Mouse (Mus musculus): Measurements from ENCODE around the gene Plcb1. TPM values are rescaled to one million over a fixed set of nuclear protein-coding genes. Genes with fewer than 3 reads are reported as not detected.

The Plcb1 gene
- total and polyA plus RNA-seq, 3 experiments: 0.78 to 4.2 (median 3.9) TPM

DNA sequence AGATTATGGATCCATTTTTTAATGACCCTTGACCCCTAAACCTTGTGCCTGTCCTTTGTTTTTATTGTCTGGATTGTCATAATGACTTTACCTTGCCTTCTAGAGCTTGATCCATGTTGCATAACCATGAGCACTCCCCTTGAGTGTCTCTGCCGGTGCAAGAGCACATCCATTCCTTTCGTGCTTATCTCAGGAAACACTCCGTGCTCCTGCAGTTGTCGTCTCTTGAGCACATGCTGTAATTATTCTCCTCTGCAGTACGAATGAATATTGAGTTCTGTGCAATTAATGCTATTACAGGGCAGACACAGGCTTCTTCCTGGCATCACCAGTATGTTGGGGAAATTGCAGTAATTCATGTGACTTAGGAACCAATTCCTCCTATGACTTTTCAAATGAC, 166.2 kb downstream of the Plcb1 start:
- H3K9ac ChIP-seq (ENCODE audit: low read depth, low read length): no peak overlapping the region
- H3K79me2 ChIP-seq (replicated peaks; ENCODE audit: control insufficient read depth, insufficient read depth, low read length): no peaks in the 10 kb centered on the region
- WGBS: 14% methylated on average over 5 of the region's 5 CpGs
- no peaks in the 10 kb centered on the region; the same call in 1 of the 2 replicates for H3K36me3 ChIP-seq (ENCODE audit: control insufficient read depth, insufficient read depth, low read length)
- peak in 1 of 2 experiments; percentile 26 for DNase-seq
- intact Hi-C loops (cut with DNase I): loop anchor here (5.0 kb wide), 1 partner anchor 95 kb away; no protein-coding TSS in a partner anchor
- H3K27me3 ChIP-seq (ENCODE audit: control insufficient read depth, insufficient read depth, low read length): no peaks in the 10 kb centered on the region
- TF ChIP-seq CTCF (IDR thresholded peaks at IDR 0.05) (no peak), POLR2A (IDR thresholded peaks at IDR 0.05; ENCODE audit: insufficient read depth, low read depth, low read length) (peak; percentile 55; the same call in 1 of the 2 replicates), EP300 (IDR thresholded peaks at IDR 0.05; ENCODE audit: insufficient read depth, low read depth, low read length) (peak; percentile 91)
- H3K27ac ChIP-seq: peak overlapping the region; percentile 16; the same call in 1 of the 2 replicates
- peaks cover 5% of the 10 kb centered on the region for H3K4me1 ChIP-seq (ENCODE audit: control insufficient read depth, insufficient read depth, low read length)
- no peak overlapping the region for H3K4me3 ChIP-seq

DNA sequence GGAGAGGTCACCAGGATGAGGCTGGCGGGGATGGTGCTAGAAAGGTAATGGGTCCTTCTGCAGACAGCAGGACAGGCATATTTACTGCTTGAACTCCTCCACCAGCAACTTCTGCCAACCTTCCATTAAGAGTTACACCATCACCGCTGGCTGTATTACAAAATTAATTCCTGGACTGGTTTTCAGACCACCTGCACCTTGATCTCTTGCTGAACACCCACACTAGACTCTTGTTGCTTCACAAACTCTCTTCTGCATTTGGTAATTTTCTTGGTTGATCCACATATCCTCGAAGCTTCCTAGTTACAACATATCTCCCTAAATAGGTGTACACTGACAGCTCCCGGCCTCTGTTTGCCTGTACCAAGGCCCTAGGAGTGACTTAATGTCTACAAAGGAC, 170.6 kb downstream of the Plcb1 start:
- peaks cover 5% of the 10 kb centered on the region for H3K4me1 ChIP-seq (ENCODE audit: control insufficient read depth, insufficient read depth, low read length)
- H3K4me3 ChIP-seq: no peak overlapping the region
- H3K27ac ChIP-seq: no peak overlapping the region
- H3K36me3 ChIP-seq (ENCODE audit: control insufficient read depth, insufficient read depth, low read length): no peaks in the 10 kb centered on the region; the same call in 1 of the 2 replicates
- H3K79me2 ChIP-seq (replicated peaks; ENCODE audit: control insufficient read depth, insufficient read depth, low read length): no peaks in the 10 kb centered on the region
- TF ChIP-seq POLR2A (IDR thresholded peaks at IDR 0.05; ENCODE audit: insufficient read depth, low read depth, low read length) (no peak), EP300 (IDR thresholded peaks at IDR 0.05; ENCODE audit: insufficient read depth, low read depth, low read length) (no peak), CTCF (IDR thresholded peaks at IDR 0.05) (no peak)
- 87% methylated on average over 4 of the region's 4 CpGs for WGBS
- no peaks in the 10 kb centered on the region for H3K27me3 ChIP-seq (ENCODE audit: control insufficient read depth, insufficient read depth, low read length)
- DNase-seq: no peak
- no peak overlapping the region for H3K9ac ChIP-seq (ENCODE audit: low read depth, low read length)
- intact Hi-C loops (cut with DNase I): no loop called here

DNA sequence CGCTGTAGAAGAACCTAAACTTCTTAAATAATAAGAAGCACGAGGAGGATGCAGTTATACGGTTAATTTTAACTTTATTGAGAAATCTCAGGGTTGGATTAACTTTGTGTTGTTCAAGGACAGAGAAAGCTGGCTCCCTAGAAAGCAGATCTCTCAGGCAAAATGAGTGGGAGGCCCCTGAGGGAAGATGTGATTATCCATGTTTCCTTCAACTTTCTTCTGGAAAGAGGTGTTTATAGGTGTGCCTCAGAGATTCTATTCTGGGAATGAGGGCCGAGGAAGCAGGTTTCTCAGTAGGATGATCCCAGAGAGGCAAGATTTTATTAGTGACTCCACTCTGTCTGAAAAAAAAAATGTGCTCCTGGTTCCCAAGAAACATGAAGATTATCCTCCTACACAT, 180.3 kb downstream of the Plcb1 start:
- Histone ChIP-seq H3K27me3 (ENCODE audit: control insufficient read depth, insufficient read depth, low read length) (no peaks in the 10 kb centered on the region), H3K4me1 (ENCODE audit: control insufficient read depth, insufficient read depth, low read length) (no peaks in the 10 kb centered on the region), H3K36me3 (ENCODE audit: control insufficient read depth, insufficient read depth, low read length) (no peaks in the 10 kb centered on the region), H3K4me3 (no peak overlapping the region), H3K27ac (no peak overlapping the region), H3K79me2 (replicated peaks; ENCODE audit: control insufficient read depth, insufficient read depth, low read length) (no peaks in the 10 kb centered on the region), H3K9ac (ENCODE audit: low read depth, low read length) (no peak overlapping the region)
- WGBS: 74% methylated on average over 4 of the region's 4 CpGs
- intact Hi-C loops (cut with DNase I): no loop called here
- no peak for DNase-seq
- TF ChIP-seq POLR2A (IDR thresholded peaks at IDR 0.05; ENCODE audit: insufficient read depth, low read depth, low read length): no peak
- TF ChIP-seq EP300 (IDR thresholded peaks at IDR 0.05; ENCODE audit: insufficient read depth, low read depth, low read length): no peak
- TF ChIP-seq CTCF (IDR thresholded peaks at IDR 0.05): no peak

DNA sequence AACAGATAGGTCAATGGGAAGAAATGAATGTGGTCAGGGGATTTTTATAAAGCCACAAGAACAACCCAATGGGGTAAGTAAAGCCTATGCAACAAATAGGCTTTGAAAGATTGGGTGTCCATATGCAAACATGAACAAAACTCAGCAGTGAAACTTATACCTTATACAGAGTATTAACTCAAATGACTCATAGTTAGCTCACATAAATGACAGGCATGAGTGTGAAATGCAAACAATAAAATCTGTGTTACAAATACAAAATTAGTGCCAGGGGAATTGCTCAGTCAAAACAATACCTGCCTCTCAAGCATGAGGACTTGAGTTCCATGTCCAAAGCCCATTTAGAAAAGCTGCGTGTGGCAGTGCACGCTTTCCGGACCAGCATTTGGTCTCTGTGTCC, 182.5 kb downstream of the Plcb1 start:
- Histone ChIP-seq H3K9ac (ENCODE audit: low read depth, low read length) (no peak overlapping the region), H3K36me3 (ENCODE audit: control insufficient read depth, insufficient read depth, low read length) (no peaks in the 10 kb centered on the region), H3K4me1 (ENCODE audit: control insufficient read depth, insufficient read depth, low read length) (no peaks in the 10 kb centered on the region), H3K79me2 (replicated peaks; ENCODE audit: control insufficient read depth, insufficient read depth, low read length) (no peaks in the 10 kb centered on the region), H3K27ac (no peak overlapping the region), H3K27me3 (ENCODE audit: control insufficient read depth, insufficient read depth, low read length) (no peaks in the 10 kb centered on the region), H3K4me3 (no peak overlapping the region)
- intact Hi-C loops (cut with DNase I): no loop called here
- DNase-seq: no peak
- TF ChIP-seq EP300 (IDR thresholded peaks at IDR 0.05; ENCODE audit: insufficient read depth, low read depth, low read length) (no peak), POLR2A (IDR thresholded peaks at IDR 0.05; ENCODE audit: insufficient read depth, low read depth, low read length) (no peak), CTCF (IDR thresholded peaks at IDR 0.05) (no peak)
- WGBS: 97% methylated on average over 3 of the region's 3 CpGs

DNA sequence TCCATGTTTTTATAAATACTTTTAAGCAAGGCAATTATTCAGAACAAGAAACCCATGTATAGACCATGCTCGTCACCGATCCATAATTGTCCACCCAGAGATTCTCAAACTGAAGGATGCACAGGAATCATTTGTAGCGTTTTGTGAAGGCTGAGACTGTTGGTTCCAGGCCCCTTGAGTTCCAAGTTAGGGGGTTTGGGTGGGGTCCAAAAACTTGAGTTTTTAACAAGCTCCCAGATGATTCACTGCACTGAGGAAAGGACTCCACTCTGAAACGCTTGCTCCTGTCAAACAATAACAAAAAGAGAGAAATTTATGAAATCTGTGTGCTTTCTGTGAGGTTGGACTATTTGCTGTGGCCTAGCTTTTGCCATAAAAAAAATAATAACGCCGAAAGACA, 186.5 kb downstream of the Plcb1 start:
- H3K27me3 ChIP-seq (ENCODE audit: control insufficient read depth, insufficient read depth, low read length): no peaks in the 10 kb centered on the region
- H3K4me3 ChIP-seq: no peak overlapping the region
- TF ChIP-seq EP300 (IDR thresholded peaks at IDR 0.05; ENCODE audit: insufficient read depth, low read depth, low read length) (no peak), CTCF (IDR thresholded peaks at IDR 0.05) (no peak), POLR2A (IDR thresholded peaks at IDR 0.05; ENCODE audit: insufficient read depth, low read depth, low read length) (no peak)
- intact Hi-C loops (cut with DNase I): no loop called here
- H3K79me2 ChIP-seq (replicated peaks; ENCODE audit: control insufficient read depth, insufficient read depth, low read length): no peaks in the 10 kb centered on the region
- H3K36me3 ChIP-seq (ENCODE audit: control insufficient read depth, insufficient read depth, low read length): no peaks in the 10 kb centered on the region
- WGBS: 89% methylated on average over 6 of the region's 6 CpGs
- no peak overlapping the region for H3K9ac ChIP-seq (ENCODE audit: low read depth, low read length)
- no peak for DNase-seq
- H3K27ac ChIP-seq: no peak overlapping the region
- no peaks in the 10 kb centered on the region for H3K4me1 ChIP-seq (ENCODE audit: control insufficient read depth, insufficient read depth, low read length)

DNA sequence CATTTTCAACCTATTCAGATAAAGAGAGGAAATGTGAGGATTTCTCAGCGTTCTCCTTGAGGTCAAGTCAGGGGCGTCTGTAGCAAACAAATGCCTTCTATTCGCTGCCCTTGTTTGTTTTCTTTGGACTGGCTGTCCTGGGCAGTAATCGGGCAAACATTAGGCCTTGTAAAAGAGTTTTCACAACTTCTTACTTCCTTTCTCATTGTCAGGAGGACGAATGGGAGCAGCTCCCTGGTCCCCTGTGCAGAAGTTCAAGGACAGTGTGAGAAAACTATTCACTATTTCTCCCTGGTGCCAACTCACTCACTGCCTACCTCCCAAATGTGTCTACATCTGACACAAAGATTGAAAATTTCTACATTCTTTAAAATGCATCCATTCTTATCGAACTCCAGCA, 188.8 kb downstream of the Plcb1 start:
- intact Hi-C loops (cut with DNase I): no loop called here
- no peak overlapping the region for H3K4me3 ChIP-seq
- H3K36me3 ChIP-seq (ENCODE audit: control insufficient read depth, insufficient read depth, low read length): no peaks in the 10 kb centered on the region
- WGBS: 37% methylated on average over 6 of the region's 6 CpGs
- peaks cover 1% of the 10 kb centered on the region for H3K4me1 ChIP-seq (ENCODE audit: control insufficient read depth, insufficient read depth, low read length)
- no peak overlapping the region for H3K27ac ChIP-seq
- H3K79me2 ChIP-seq (replicated peaks; ENCODE audit: control insufficient read depth, insufficient read depth, low read length): no peaks in the 10 kb centered on the region
- H3K9ac ChIP-seq (ENCODE audit: low read depth, low read length): no peak overlapping the region
- no peaks in the 10 kb centered on the region for H3K27me3 ChIP-seq (ENCODE audit: control insufficient read depth, insufficient read depth, low read length)
- no peak for TF ChIP-seq CTCF (IDR thresholded peaks at IDR 0.05)
- TF ChIP-seq POLR2A (IDR thresholded peaks at IDR 0.05; ENCODE audit: insufficient read depth, low read depth, low read length): no peak
- no peak for TF ChIP-seq EP300 (IDR thresholded peaks at IDR 0.05; ENCODE audit: insufficient read depth, low read depth, low read length)
- DNase-seq: no peak
